Mouse (Mus musculus): ENCODE measurements around the gene Pacsin3.
"Not testable (repeated sequence)": the region's sequence is repeated elsewhere in the genome, so short reads cannot be mapped to it uniquely, and the experiment has no call there.

The Pacsin3 gene

DNA sequence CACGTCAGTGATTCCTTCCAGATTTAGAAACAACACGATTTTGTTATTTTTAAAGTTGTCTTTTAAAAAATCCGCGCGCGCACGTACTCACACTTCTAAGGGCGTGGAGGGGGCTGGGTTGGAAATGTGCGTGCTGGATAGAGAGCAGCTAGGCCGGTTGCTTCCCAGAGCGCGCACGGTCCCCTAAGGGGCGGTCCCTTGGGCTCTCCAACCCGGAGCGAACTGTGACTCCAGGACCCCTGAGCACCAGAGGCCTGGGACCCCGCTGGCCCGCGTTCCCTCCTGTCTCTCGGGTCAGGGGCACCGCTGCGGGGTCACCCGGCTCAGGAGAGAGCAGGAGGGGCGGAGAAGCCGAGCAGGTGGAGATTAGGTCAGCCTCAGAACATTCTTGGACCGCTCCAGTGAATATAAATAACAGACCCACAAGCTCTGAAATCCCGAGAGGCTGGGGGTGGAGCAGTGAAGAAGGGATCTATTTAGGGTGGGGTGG, at the start of gene Pacsin3:
Pacsin3 (plus strand) TSS at position 294 of the 490 bp plus-strand sequence.
- DNase-seq (ENCODE audit: extremely low read depth, low read depth) = no peak

- no peak for DNase-seq (ENCODE audit: extremely low read depth, low read depth)
Observed at GRCm38 (mm10) chr2:91206254-91206775, 49.4 kb upstream of the Pacsin3 start.

GRCm38 (mm10) chr2:91213311-91213710, 42.4 kb upstream of the Pacsin3 start:
- DNase-seq (ENCODE audit: extremely low read depth, low read depth) = no peak

DNA sequence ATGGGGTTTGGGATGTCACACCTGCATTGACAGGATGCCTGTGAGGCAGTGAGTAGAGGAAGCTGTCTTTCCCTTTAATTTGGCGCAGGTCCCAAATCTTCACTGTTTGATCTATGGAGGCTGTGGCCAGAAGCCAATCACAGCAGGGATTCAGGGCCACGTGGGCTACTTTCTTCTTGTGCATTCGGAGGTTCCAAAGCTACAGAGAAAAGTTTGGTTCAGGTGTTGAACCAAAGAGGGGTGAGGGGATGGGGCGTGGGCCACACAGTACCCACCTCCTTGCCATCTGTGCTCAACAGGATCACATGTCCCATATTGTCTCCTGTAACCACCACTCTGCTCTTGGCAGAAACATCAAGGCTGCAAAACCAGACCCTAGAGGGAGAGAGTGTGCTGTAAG, 38.7 kb upstream of the Pacsin3 start:
- DNase-seq (ENCODE audit: extremely low read depth, low read depth) = no peak

- DNase-seq (ENCODE audit: extremely low read depth, low read depth) = no peak
Observed at GRCm38 (mm10) chr2:91220501-91220900, 35.3 kb upstream of the Pacsin3 start.

- DNase-seq (ENCODE audit: extremely low read depth, low read depth) = no peak
Observed at GRCm38 (mm10) chr2:91223614-91224013, 32.1 kb upstream of the Pacsin3 start.

- no peak for DNase-seq (ENCODE audit: extremely low read depth, low read depth)
Observed at GRCm38 (mm10) chr2:91229735-91230134, 26.0 kb upstream of the Pacsin3 start.

DNA sequence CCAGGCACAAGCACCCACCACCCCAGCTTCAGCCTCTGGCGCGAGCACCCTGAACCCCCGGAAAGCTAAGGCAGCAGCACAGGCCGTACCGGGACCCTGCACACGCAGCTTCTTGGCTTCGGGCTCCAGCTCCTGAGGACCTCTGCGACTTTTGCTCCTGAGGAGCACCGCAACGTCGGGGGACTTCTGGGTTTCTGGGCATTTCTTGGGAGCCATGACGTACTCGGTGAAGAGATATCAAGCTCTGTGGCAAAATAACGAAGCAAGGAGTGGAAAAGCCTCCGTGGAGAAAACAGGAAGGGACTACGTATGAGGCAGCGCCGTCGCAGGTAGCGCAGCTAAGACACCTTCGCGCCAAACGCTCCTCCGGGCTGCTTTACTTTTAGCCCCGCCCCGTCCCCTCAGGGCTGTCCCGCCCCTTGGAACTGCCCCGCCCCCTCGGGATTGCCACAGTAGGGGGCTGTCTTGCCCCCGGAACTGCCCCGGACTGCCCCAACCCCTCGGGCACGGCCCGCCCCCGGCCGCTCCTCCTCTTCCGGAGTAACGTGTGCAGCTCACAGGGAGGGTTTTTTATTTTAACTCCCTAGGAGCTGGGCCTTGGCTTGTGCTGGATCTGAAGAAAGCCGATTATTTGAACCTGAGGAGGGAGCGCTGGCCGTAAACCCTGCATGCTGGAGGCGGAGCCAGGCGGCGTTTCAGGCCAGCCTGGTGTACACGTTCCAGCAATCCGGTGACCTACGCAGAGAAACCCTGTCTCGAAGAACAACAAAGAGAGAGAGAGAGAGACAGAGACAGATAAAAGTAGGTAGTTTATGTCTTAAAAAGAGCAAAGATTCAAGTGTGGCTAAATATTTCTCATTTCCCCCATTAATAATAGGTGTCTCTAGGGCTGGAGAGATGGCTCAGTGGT, 18.9 kb upstream of the Pacsin3 start, which contains the start of gene Ddb2:
Ddb2 (minus strand) TSS at position 382 of the 910 bp plus-strand sequence.
- DNase-seq (ENCODE audit: extremely low read depth, low read depth) = peak; percentile 80

DNA sequence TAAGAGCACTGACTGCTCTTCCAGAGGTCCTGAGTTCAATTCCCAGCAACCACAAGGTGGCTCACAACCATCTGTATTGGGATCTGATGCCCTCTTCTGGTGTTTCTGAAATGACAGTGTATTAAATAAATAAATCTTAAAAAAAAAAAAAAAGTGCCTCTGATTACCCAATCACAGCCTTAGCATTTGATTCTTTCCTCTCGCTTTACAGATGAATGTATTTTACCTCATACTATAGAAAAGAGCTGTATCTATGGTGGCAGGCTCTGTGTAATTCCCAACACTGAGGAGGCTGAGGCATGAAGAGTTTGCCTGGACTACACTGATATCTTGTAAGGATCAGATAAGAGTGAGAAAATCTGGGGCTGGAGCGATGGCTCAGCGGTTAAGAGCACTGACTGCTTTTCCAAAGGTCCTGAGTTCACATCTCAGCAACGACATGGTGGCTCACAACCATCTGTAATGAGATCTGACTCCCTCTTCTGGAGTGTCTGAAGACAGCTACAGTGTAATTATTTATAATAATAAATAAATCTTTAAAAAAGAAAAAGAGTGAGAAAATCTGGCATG, 18.2 kb upstream of the Pacsin3 start:
- DNase-seq (ENCODE audit: extremely low read depth, low read depth) = not testable (repeated sequence)

DNA sequence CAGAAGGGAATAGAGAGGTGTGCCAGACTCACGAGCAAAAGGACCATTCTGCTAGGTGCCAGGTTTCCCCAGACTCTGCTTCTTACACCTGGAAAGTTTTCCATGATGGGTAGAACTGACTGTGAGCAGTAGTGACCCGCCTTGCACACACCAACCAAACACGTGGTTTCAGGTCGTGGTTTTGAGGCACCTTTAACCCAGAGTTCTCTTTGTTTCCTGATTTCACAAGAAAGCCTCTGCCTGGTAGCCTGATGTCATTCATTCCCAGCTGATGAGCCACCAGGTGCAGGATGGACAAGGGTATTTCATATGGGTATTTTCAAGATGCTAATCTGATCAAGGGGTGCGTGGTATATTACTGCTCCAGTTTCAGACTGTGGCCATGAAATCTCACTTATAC, 13.2 kb upstream of the Pacsin3 start:
- DNase-seq (ENCODE audit: extremely low read depth, low read depth) = no peak

- DNase-seq (ENCODE audit: extremely low read depth, low read depth) = no peak
Observed at GRCm38 (mm10) chr2:91243416-91243815, 12.3 kb upstream of the Pacsin3 start.

- peak; percentile 41 for DNase-seq (ENCODE audit: extremely low read depth, low read depth)
Observed at GRCm38 (mm10) chr2:91244557-91245228, 11.1 kb upstream of the Pacsin3 start.

DNA sequence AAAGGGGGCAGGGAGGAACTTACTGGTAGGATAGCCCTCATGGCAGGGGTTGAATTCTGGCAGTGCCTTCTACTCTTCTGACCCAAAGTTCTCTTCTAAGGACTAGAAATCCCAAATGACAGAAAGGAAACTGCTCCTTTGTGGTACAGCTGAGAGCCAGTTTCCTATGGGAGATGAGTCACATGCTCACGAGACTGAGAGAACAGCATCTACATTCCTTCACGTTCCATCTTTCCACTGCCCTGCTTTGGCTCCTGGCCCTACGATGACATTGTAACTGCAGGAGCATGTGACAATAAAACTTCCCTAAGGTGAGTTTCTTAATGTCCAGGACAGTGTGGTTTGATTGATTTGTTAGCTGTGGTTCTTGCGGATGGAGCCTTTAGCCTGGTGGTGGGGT, 7.4 kb upstream of the Pacsin3 start:
- no peak for DNase-seq (ENCODE audit: extremely low read depth, low read depth)

DNA sequence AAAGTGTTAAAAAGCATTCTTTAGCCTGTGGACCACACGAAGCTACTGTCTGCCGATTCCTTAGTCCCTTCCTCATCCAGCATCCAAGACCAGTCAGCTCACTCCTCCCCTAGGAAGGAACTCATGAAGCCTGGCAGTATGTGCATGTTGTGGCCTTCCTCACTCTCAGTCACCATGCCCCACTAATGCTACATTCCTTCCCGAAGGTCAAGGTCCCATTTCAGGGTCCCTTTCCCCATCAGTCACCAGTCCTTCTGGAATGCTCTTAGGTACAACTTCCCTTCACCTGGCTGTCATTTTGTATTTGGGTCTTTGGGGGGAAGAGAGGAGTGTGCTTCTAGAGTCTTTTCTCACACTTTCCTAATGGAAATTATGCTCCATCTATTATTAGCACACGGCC, 3.8 kb upstream of the Pacsin3 start:
- DNase-seq (ENCODE audit: extremely low read depth, low read depth) = no peak

DNA sequence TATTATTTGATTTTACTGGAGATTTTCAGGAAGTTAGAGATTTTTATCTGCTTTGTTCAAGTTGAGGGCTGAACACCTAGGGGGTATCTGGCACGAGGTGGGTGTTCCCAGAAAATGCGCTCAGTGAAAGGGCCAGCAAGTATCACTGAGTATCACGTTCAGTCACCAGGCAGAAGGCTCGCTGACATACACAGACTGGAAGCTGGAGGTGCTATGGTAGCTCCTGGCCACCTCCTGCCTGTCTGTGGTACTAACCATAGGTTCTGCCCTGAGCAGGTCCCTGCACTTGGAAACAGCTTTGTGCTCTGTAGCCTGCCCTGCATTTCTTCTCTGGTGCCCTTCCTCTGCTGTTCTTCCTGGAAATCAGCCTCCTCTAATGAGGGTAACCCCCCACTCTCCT, 3.2 kb upstream of the Pacsin3 start:
- no peak for DNase-seq (ENCODE audit: extremely low read depth, low read depth)

- no peak for DNase-seq (ENCODE audit: extremely low read depth, low read depth)
Observed at GRCm38 (mm10) chr2:91254725-91255380, 901 bp upstream of the Pacsin3 start.

- no peak for DNase-seq (ENCODE audit: extremely low read depth, low read depth)
Observed at GRCm38 (mm10) chr2:91256256-91257125, 737 bp downstream of the Pacsin3 start.

DNA sequence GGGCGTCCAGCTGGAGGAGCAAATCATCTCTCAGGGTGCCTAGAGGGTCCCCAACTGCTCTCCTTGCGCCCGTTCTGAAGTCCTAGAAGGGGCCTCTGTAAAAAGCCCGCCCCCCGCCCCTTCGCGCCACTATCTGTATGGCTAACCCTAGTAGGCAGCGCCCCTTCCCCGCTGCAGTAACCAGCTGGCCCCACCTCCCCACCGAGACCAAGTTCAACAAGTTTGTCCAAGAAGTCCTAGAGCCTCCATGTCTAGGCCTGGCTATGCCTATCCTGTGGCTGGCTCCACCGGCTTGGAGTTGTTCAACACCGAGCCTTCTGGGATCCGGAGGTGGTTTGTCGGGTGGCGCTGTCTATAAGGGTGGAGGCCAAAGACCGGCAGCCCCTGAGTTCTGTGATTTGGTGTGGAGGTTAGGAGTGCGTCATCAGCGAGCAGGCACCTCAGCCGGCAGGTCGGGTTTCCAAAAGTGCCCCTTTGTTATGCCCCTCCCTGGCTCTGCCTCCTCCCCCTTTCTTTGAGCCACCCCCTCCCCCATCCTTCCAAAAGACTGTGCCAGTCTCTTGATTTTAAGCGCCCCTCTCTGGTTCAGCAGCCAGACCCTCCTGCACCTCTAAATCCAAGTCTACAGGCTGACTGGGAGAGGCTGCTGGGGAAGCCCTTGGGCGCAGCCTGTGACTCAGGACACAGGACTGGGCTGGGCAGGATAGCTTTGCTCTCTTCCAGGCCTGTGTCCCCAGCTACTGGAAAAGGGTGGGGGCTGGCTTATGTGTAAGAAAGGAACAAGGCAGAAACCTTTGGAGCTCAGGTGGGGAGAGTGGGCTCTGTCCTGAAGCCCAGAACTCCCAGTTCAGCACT, 1.6 kb downstream of the Pacsin3 start:
- peak; percentile 46 for DNase-seq (ENCODE audit: extremely low read depth, low read depth)

GRCm38 (mm10) chr2:91258054-91258453, 2.3 kb downstream of the Pacsin3 start:
- no peak for DNase-seq (ENCODE audit: extremely low read depth, low read depth)
